Mouse (Mus musculus): Measurements from ENCODE around the gene Acp4.

DNA sequence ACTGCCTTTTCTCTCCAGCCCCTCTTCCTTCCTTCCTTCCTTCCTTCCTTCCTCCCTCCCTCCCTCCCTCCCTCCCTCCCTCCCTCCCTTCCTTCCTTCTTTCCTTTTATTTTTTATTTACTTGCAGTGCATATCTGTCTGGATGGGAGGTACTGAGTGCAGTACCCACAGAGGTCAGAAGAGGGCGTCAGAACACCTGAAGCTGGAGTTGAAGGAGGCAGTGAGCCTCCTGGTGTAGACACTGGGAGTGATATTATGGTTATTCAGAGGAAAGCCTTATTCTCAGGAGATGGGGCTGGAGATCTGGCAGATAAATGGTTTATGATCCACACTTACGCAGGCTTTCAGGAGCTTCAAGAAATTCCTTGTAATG lies 20.1 kb upstream of the Acp4 start:
- TF ChIP-seq POLR2A (IDR thresholded peaks at IDR 0.05; ENCODE audit: borderline replicate concordance, insufficient read depth, low read length) (no peak), CTCF (IDR thresholded peaks at IDR 0.05; ENCODE audit: borderline replicate concordance, insufficient read depth, low read depth, low read length) (peak; percentile 83)
